Mouse (Mus musculus): Measurements from ENCODE around the gene Trim25. TPM values are rescaled to one million over a fixed set of nuclear protein-coding genes. Genes with fewer than 3 reads are reported as not detected.

Trim25 gene
- polyA plus RNA-seq, 1 experiment: 3.7 TPM

DNA sequence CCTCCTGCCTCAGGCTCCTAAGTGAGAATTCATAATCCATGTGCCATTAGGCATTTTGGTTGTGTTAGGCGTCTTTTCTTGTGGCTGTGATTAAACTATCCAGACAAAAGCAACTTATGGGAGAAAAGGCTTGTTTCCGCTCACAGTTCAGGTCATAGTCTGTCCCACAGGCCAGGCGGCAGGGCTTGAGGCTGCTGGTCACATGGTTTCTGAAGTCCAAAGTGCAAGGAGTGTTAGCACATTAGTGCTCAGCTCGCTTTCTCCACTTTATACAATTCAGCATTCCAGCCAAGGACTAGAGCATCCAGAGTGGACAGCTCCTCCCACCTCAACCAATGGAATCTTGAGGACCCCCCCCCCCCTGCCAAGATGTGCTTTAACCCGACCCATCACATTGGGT, 13.1 kb downstream of the Trim25 start:
- Histone ChIP-seq H3K4me3 (ENCODE audit: insufficient read depth, low read length) (no peak overlapping the region), H3K27ac (ENCODE audit: insufficient read depth, low read length) (no peak overlapping the region), H3K4me1 (ENCODE audit: control insufficient read depth, insufficient read depth, low read length) (no peaks in the 10 kb centered on the region)
- TF ChIP-seq POLR2A (IDR thresholded peaks at IDR 0.05; ENCODE audit: extremely low read depth, insufficient read depth, low read length) (no peak), CTCF (IDR thresholded peaks at IDR 0.05; ENCODE audit: extremely low read depth, insufficient read depth, low read length) (no peak)

DNA sequence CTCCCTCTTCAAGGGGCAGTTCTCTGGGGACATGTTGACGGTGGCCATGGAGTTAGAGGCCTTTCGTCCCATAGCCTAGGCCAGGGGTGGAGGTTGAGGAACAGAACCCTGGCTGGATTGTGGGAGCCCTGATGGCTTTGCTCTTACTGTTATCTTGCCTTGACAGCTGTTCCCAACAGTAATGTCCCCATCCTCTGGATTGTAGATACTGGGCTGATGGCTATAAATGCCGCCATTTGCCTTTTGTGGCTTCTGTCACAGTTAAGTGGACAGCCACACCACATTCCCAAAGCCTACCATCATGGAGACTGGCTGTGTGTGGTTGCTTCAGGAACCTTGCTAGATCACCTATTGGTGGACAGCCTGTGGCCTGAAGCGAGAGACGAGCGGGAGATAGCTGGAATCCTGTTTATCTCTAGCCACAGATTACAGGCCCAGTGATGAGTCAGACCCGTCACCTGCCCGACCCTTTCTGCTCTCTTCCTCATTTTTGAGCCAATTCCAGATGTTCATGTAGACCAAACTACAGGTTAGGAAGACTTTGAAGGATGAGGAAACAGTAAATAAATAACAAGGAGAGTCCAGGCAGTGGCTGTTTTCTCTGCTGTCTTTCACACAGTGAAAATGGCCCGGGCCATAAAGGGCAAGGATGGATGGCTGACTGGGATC, 18.5 kb downstream of the Trim25 start:
- Histone ChIP-seq H3K27ac (ENCODE audit: insufficient read depth, low read length) (no peak overlapping the region), H3K4me3 (ENCODE audit: insufficient read depth, low read length) (no peak overlapping the region), H3K4me1 (ENCODE audit: control insufficient read depth, insufficient read depth, low read length) (no peaks in the 10 kb centered on the region)
- no peak for TF ChIP-seq CTCF (IDR thresholded peaks at IDR 0.05; ENCODE audit: extremely low read depth, insufficient read depth, low read length)
- no peak for TF ChIP-seq POLR2A (IDR thresholded peaks at IDR 0.05; ENCODE audit: extremely low read depth, insufficient read depth, low read length)

DNA sequence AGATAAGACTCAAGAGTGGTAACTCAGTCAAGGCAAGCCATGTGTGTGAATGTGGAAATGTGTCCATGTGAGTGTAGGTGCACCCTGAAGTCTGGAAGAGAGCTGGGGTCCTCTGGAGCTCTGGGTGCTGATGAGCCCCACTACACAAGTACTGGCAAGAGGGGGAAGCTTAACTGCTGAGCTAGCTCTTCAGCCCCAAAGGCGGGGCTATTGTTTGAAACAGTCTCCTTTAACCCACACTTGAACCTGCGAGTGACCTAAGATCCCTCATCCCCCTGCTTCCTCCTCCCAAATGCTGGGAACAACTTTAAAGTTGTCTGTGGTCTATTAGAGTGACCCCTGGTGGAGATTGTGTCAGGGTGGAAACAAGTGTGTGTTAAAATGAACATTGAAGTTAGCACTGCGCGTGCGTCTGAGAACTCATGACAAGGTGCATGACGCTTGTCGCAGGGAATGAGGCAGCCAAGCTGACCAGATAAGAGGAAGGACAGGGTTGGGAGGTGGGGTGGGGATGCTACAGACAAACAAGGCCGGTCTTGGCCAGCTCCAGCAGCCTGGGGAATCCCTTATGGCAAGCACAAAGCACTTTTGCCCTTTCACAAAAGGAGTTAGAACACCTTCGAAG, 21.6 kb downstream of the Trim25 start:
- TF ChIP-seq CTCF (IDR thresholded peaks at IDR 0.05; ENCODE audit: extremely low read depth, insufficient read depth, low read length) (no peak), POLR2A (IDR thresholded peaks at IDR 0.05; ENCODE audit: extremely low read depth, insufficient read depth, low read length) (no peak)
- H3K4me1 ChIP-seq (ENCODE audit: control insufficient read depth, insufficient read depth, low read length): no peaks in the 10 kb centered on the region
- no peak overlapping the region for H3K4me3 ChIP-seq (ENCODE audit: insufficient read depth, low read length)
- H3K27ac ChIP-seq (ENCODE audit: insufficient read depth, low read length): no peak overlapping the region

DNA sequence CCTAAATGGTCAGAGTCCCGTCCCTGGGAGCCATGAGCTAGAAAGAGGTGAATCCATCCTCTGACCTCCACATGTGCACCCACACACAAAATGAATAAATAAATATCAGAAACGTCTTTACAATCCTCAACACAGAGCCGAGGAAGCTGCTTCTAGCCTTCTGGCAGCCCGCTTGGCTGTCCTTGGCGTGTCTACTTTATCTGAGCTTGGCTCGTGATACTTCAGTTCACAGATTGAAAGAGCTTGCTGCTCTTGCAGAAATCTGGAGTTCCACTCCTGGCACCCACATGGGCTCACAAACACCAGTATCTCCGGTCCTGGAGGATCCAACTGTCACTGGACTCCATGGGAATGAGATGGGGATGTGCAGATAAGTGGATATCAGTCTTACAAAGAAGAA, 22.5 kb downstream of the Trim25 start:
- Histone ChIP-seq H3K4me1 (ENCODE audit: control insufficient read depth, insufficient read depth, low read length) (no peaks in the 10 kb centered on the region), H3K27ac (ENCODE audit: insufficient read depth, low read length) (no peak overlapping the region), H3K4me3 (ENCODE audit: insufficient read depth, low read length) (no peak overlapping the region)
- TF ChIP-seq CTCF (IDR thresholded peaks at IDR 0.05; ENCODE audit: extremely low read depth, insufficient read depth, low read length): no peak
- no peak for TF ChIP-seq POLR2A (IDR thresholded peaks at IDR 0.05; ENCODE audit: extremely low read depth, insufficient read depth, low read length)

DNA sequence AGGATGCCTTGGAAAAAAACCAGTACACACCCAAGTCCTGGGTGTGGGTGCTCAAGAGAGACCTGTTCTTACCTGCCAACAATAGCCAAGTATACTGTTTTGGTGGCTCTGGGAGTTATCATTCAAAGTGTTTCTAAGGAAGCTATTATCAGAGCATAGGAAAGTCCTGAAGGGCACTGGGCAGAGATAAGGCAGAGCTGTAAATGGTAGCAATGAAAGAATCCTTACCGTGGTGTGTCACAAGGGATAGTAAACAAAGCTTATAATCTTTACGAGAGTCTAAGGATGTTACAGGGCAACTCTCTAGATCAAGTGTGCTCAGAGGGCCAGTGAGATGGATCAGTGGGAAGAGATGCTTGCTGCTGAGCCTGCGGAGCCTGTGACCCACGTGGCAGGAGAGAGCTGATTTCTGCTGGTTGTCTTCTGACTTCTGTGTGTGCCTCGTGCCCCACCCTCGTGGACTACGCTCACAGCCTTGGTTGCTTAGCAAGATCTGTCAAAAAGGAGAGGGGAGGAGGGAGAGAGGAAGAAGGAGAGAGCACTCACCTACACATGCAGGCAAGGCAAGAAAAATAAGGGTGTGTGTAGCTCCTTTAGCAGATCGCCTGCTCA, 23.1 kb downstream of the Trim25 start:
- H3K4me3 ChIP-seq (ENCODE audit: insufficient read depth, low read length): no peak overlapping the region
- H3K27ac ChIP-seq (ENCODE audit: insufficient read depth, low read length): no peak overlapping the region
- no peak for TF ChIP-seq POLR2A (IDR thresholded peaks at IDR 0.05; ENCODE audit: extremely low read depth, insufficient read depth, low read length)
- TF ChIP-seq CTCF (IDR thresholded peaks at IDR 0.05; ENCODE audit: extremely low read depth, insufficient read depth, low read length): no peak
- H3K4me1 ChIP-seq (ENCODE audit: control insufficient read depth, insufficient read depth, low read length): no peaks in the 10 kb centered on the region

DNA sequence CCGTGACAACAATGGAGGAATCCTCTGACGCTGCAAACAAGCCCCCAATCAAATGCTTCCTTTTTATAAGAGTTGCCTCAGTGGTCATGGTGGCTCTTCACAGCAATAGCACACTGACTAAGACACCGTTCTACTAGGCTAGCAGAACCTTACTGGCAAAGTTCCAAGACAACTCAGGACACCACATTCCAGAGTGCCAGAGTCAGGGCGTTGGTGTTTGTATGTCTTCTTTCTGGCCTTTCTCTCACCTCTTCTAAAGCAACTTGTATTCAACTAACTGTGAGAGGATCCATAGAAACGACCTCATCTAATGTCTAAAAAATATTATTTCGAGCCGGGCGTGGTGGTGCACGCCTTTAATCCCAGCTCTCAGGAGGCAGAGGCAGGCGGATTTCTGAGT, 24.3 kb downstream of the Trim25 start:
- TF ChIP-seq CTCF (IDR thresholded peaks at IDR 0.05; ENCODE audit: extremely low read depth, insufficient read depth, low read length) (no peak), POLR2A (IDR thresholded peaks at IDR 0.05; ENCODE audit: extremely low read depth, insufficient read depth, low read length) (no peak)
- Histone ChIP-seq H3K4me3 (ENCODE audit: insufficient read depth, low read length) (no peak overlapping the region), H3K4me1 (ENCODE audit: control insufficient read depth, insufficient read depth, low read length) (no peaks in the 10 kb centered on the region), H3K27ac (ENCODE audit: insufficient read depth, low read length) (no peak overlapping the region)

DNA sequence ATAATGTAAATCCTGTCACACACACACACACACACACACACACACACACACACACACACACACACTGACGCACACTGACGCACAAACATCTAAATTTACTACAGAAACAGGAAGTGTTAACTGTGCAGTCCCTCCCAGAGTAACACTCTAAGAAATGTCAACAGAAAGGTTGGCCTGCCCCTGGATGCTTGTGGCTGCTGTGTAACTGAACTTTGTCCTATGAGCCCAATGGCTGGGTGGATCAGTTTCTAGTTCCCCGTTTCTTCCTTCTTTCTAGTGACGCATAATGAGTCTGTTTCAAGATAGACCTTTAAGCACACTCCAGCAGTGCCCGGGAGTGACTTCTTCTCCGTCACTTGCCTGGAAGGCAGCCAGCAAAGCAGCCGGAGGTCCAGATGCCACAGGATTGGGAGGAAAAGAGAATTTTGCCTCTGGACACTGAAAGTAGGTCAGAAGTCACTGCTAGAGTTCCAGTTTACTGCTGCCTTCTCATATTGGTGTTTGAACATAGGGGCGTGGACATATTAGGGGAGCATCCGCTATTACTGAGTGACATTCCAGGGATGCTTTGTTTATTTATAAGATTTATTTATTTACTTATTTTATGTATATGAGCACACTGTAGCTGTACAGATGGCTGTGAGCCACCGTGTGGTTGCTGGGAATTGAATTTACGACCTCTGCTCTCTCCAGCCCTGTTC, 25.2 kb downstream of the Trim25 start:
- Histone ChIP-seq H3K4me1 (ENCODE audit: control insufficient read depth, insufficient read depth, low read length) (no peaks in the 10 kb centered on the region), H3K4me3 (ENCODE audit: insufficient read depth, low read length) (no peak overlapping the region), H3K27ac (ENCODE audit: insufficient read depth, low read length) (no peak overlapping the region)
- no peak for TF ChIP-seq POLR2A (IDR thresholded peaks at IDR 0.05; ENCODE audit: extremely low read depth, insufficient read depth, low read length)
- TF ChIP-seq CTCF (IDR thresholded peaks at IDR 0.05; ENCODE audit: extremely low read depth, insufficient read depth, low read length): no peak

DNA sequence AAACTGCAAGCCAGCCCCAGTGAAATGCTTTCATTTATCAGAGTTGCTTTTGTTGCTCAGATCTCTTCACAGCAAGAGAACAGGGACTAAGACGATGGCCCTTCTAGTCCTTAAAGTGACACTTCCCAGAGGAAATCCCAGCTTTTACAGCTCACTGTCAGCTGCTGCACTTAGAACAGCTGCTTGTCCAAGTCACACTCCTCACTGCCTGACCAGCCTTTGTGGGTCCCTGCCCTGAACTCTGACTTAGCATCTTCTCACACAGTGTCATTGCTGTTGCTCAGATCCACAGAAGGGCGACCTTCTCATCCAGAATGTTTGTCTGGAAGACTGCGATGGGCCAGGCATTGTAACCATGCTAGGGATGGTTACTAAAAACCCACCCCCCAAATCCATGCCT, 26.4 kb downstream of the Trim25 start:
- H3K4me1 ChIP-seq (ENCODE audit: control insufficient read depth, insufficient read depth, low read length): no peaks in the 10 kb centered on the region
- TF ChIP-seq POLR2A (IDR thresholded peaks at IDR 0.05; ENCODE audit: extremely low read depth, insufficient read depth, low read length): no peak
- TF ChIP-seq CTCF (IDR thresholded peaks at IDR 0.05; ENCODE audit: extremely low read depth, insufficient read depth, low read length): no peak
- H3K27ac ChIP-seq (ENCODE audit: insufficient read depth, low read length): no peak overlapping the region
- no peak overlapping the region for H3K4me3 ChIP-seq (ENCODE audit: insufficient read depth, low read length)

DNA sequence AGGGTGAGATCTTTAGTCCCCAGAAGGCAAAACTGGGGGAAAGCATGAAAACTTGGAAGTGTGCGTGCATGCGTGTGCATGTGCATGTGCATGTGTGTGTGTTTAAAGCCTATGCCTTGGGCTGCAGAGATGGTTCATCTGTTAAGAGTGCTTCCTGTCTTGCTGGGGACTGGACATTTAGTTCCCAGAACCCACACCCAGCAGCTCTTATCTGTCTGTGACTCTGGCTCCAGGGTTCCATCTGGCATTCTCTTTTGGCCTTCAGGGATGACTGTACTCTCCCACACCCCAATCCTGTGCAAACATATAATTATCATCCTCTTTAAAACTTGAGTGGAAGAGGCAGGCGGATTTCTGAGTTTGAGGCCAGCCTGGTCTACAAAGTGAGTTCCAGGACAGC, 26.9 kb downstream of the Trim25 start:
- Histone ChIP-seq H3K4me3 (ENCODE audit: insufficient read depth, low read length) (no peak overlapping the region), H3K4me1 (ENCODE audit: control insufficient read depth, insufficient read depth, low read length) (no peaks in the 10 kb centered on the region), H3K27ac (ENCODE audit: insufficient read depth, low read length) (no peak overlapping the region)
- no peak for TF ChIP-seq POLR2A (IDR thresholded peaks at IDR 0.05; ENCODE audit: extremely low read depth, insufficient read depth, low read length)
- TF ChIP-seq CTCF (IDR thresholded peaks at IDR 0.05; ENCODE audit: extremely low read depth, insufficient read depth, low read length): no peak
